Mouse (Mus musculus): ENCODE data around the gene Aamp. TPM values are rescaled to one million over a fixed set of nuclear protein-coding genes. Genes with fewer than 3 reads are reported as not detected.

Aamp gene
- total and polyA plus RNA-seq, 3 experiments, result 108 to 172 (median 163) TPM

GRCm38 (mm10) chr1:74296477-74296876 is 11.9 kb upstream of the Aamp start:
- peak overlapping the region in 1 of 3 experiments; percentile 23 for H3K4me3 ChIP-seq (replicated peaks in 1 of 3; ENCODE audit: low read depth in 2 of 3, low read length in 2 of 3, poor library complexity in 1 of 3)
- peaks cover 26 to 84% of the 10 kb centered on the region in 2 experiments for H3K36me3 ChIP-seq (replicated peaks in 1 of 2; ENCODE audit: control insufficient read depth in 1 of 2, insufficient read depth in 1 of 2, low read length in 1 of 2)
- H3K27ac ChIP-seq (ENCODE audit: insufficient read depth, low read depth), result peak overlapping the region; percentile 86
- H3K4me2 ChIP-seq (ENCODE audit: insufficient read depth, low read depth, poor library complexity, severe bottlenecking), result peak overlapping the region; percentile 77; the same call in 1 of the 2 replicates
- H3K9me3 ChIP-seq (replicated peaks; ENCODE audit: low read length), result no peaks in the 10 kb centered on the region
- dilution Hi-C loops (cut with MboI; ENCODE audit: extremely low pct_ligation_motif_present, extremely low pct_unique_long_range_greater_than_20kb, low sequenced_read_pairs) (no loop called here), in situ Hi-C loops (cut with MboI; ENCODE audit: low pct_ligation_motif_present, low pct_unique_long_range_greater_than_20kb, low sequenced_read_pairs) (no loop called here)
- H3K79me2 ChIP-seq (replicated peaks; ENCODE audit: control insufficient read depth, extremely low read depth, insufficient read depth, poor library complexity, severe bottlenecking), result peaks cover 32% of the 10 kb centered on the region
- H3K4me1 ChIP-seq (ENCODE audit: control insufficient read depth in 1 of 2, insufficient read depth in 2 of 2), result peaks cover 33 to 73% of the 10 kb centered on the region in 2 experiments
- TF ChIP-seq HCFC1 (IDR thresholded peaks at IDR 0.05; ENCODE audit: low read depth, low read length) (no peak), PAX5 (IDR thresholded peaks at IDR 0.05; ENCODE audit: low read length) (no peak), ZC3H11A (IDR thresholded peaks at IDR 0.05; ENCODE audit: low read depth, low read length) (no peak), TBP (conservative IDR thresholded peaks at IDR 0.05; ENCODE audit: low read depth, low read length) (no peak), ZNF384 (IDR thresholded peaks at IDR 0.05; ENCODE audit: low read depth, low read length) (no peak), CHD2 (IDR thresholded peaks at IDR 0.05; ENCODE audit: low read length) (no peak), IRF4 (IDR thresholded peaks at IDR 0.05; ENCODE audit: low read depth, low read length) (no peak), EP300 (IDR thresholded peaks at IDR 0.05; ENCODE audit: low read length) (no peak), POLR2A (IDR thresholded peaks at IDR 0.05; ENCODE audit: low read depth, low read length) (no peak), KAT2A (IDR thresholded peaks at IDR 0.05; ENCODE audit: insufficient replicate concordance, low read length) (no peak), SMC3 (IDR thresholded peaks at IDR 0.05; ENCODE audit: low read depth, low read length) (no peak), JUND (conservative IDR thresholded peaks at IDR 0.05; ENCODE audit: low read depth, low read length) (no peak), MXI1 (IDR thresholded peaks at IDR 0.05; ENCODE audit: low read depth, low read length) (no peak), MEF2A (IDR thresholded peaks at IDR 0.05; ENCODE audit: borderline replicate concordance, low read depth, low read length) (no peak), NELFE (IDR thresholded peaks at IDR 0.05; ENCODE audit: low read depth, low read length) (no peak), GABPA (IDR thresholded peaks at IDR 0.05; ENCODE audit: insufficient replicate concordance, low read depth, low read length) (no peak), TCF12 (IDR thresholded peaks at IDR 0.05; ENCODE audit: low read depth, low read length) (no peak), JUN (IDR thresholded peaks at IDR 0.05; ENCODE audit: insufficient read depth, low read depth, low read length) (no peak), ZKSCAN1 (IDR thresholded peaks at IDR 0.05; ENCODE audit: borderline replicate concordance, low read depth, low read length) (no peak)
- peak overlapping the region; percentile 15; the same call in 1 of the 2 replicates for H3K9ac ChIP-seq (ENCODE audit: insufficient read depth, low read depth)
- no peaks in the 10 kb centered on the region for H3K27me3 ChIP-seq (replicated peaks)
- no peak for DNase-seq (ENCODE audit: extremely low read depth)

- DNase-seq (ENCODE audit: extremely low read depth), result peak; percentile 87
- Histone ChIP-seq H3K36me3 (replicated peaks in 1 of 2; ENCODE audit: control insufficient read depth in 1 of 2, insufficient read depth in 1 of 2, low read length in 1 of 2) (peaks cover 35 to 86% of the 10 kb centered on the region in 2 experiments), H3K4me2 (ENCODE audit: insufficient read depth, low read depth, poor library complexity, severe bottlenecking) (peak overlapping the region; percentile 77), H3K27me3 (replicated peaks) (no peaks in the 10 kb centered on the region), H3K9ac (ENCODE audit: insufficient read depth, low read depth) (peak overlapping the region; percentile 26; the same call in 1 of the 2 replicates), H3K27ac (ENCODE audit: insufficient read depth, low read depth) (peak overlapping the region; percentile 86), H3K79me2 (replicated peaks; ENCODE audit: control insufficient read depth, extremely low read depth, insufficient read depth, poor library complexity, severe bottlenecking) (peaks cover 29% of the 10 kb centered on the region), H3K9me3 (replicated peaks; ENCODE audit: low read length) (no peaks in the 10 kb centered on the region), H3K4me1 (ENCODE audit: control insufficient read depth in 1 of 2, insufficient read depth in 2 of 2) (peaks cover 28 to 71% of the 10 kb centered on the region in 2 experiments), H3K4me3 (replicated peaks in 1 of 3; ENCODE audit: low read depth in 2 of 3, low read length in 2 of 3, poor library complexity in 1 of 3) (peak overlapping the region in 1 of 3 experiments; percentile 23)
- dilution Hi-C loops (cut with MboI; ENCODE audit: extremely low pct_ligation_motif_present, extremely low pct_unique_long_range_greater_than_20kb, low sequenced_read_pairs), result no loop called here
- in situ Hi-C loops (cut with MboI; ENCODE audit: low pct_ligation_motif_present, low pct_unique_long_range_greater_than_20kb, low sequenced_read_pairs), result no loop called here
- TF ChIP-seq JUN (IDR thresholded peaks at IDR 0.05; ENCODE audit: insufficient read depth, low read depth, low read length) (no peak), HCFC1 (IDR thresholded peaks at IDR 0.05; ENCODE audit: low read depth, low read length) (no peak), CHD2 (IDR thresholded peaks at IDR 0.05; ENCODE audit: low read length) (peak; percentile 29; the same call in 1 of the 2 replicates), SIN3A (IDR thresholded peaks at IDR 0.05; ENCODE audit: low read length) (peak; percentile 80), POLR2A (IDR thresholded peaks at IDR 0.05; ENCODE audit: low read depth, low read length) (no peak), EP300 (IDR thresholded peaks at IDR 0.05; ENCODE audit: low read length) (no peak; the same call in 1 of the 2 replicates), MAX (IDR thresholded peaks at IDR 0.05; ENCODE audit: low read length) (no peak; the same call in 1 of the 2 replicates), JUND (conservative IDR thresholded peaks at IDR 0.05; ENCODE audit: low read depth, low read length) (no peak), ELF1 (IDR thresholded peaks at IDR 0.05; ENCODE audit: low read depth, low read length) (peak; percentile 73), NRF1 (IDR thresholded peaks at IDR 0.05; ENCODE audit: low read depth, low read length) (0 out of 2 replicates have a peak, but pooled peaks have one; percentile 9), UBTF (IDR thresholded peaks at IDR 0.05; ENCODE audit: low read depth, low read length) (no peak), TBP (conservative IDR thresholded peaks at IDR 0.05; ENCODE audit: low read depth, low read length) (no peak), MAFK (IDR thresholded peaks at IDR 0.05; ENCODE audit: insufficient replicate concordance, low read length) (no peak), RAD21 (IDR thresholded peaks at IDR 0.05; ENCODE audit: low read depth, low read length) (no peak), RCOR1 (conservative IDR thresholded peaks at IDR 0.05; ENCODE audit: low read depth, low read length) (no peak; the same call in 1 of the 2 replicates), USF1 (IDR thresholded peaks at IDR 0.05; ENCODE audit: low read depth, low read length) (no peak), KAT2A (IDR thresholded peaks at IDR 0.05; ENCODE audit: insufficient replicate concordance, low read length) (no peak), ZC3H11A (IDR thresholded peaks at IDR 0.05; ENCODE audit: low read depth, low read length) (no peak), IRF4 (IDR thresholded peaks at IDR 0.05; ENCODE audit: low read depth, low read length) (peak; percentile 67), ETS1 (conservative IDR thresholded peaks at IDR 0.05; ENCODE audit: low read depth, low read length) (peak; percentile 96)
Observed at GRCm38 (mm10) chr1:74295456-74296171, 11.1 kb upstream of the Aamp start.

Measured in CH12.LX (cell line).